Mouse (Mus musculus) lung, postnatal 25 days (tissue): Measurements from ENCODE around the gene Lrrc34.

Experiments
- DNase-seq: peaks from one replicate; pipeline ENCODE4 v3.0.0; 2022; ENCODE audit warnings: low spot score

Lrrc34 gene

GRCm38 (mm10) chr3:30647440-30648090, at the start of gene Lrrc34:
TSS of gene Lrrc34 (minus strand) at chr3:30647869.
- peak; percentile 44 for DNase-seq

GRCm38 (mm10) chr3:30696346-30696745, 48.7 kb upstream of the Lrrc34 start:
- peak; percentile 29 for DNase-seq

DNA sequence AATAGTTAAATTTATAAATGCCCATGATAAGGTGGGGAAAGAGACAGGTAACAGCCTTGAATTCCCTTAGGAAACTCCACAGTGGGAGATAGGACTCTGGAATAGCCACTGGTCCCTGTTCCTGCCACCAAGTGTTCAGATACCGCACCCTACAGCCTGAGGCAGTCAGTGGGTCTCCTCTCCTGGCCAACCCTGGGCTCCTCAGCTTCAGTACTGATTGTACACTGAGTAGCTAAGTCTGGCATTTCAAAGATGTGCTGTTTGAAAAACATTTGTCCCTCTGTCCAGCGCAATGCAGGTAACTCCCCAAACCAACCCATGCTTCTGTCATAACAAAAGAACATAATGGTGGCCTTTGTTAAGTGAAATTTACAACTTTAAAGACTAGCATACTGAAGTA, 48.0 kb upstream of the Lrrc34 start:
- DNase-seq = no peak

- no peak for DNase-seq
These were observed 43.3 kb upstream of the Lrrc34 start for GRCm38 (mm10) chr3:30690976-30691375.

- no peak for DNase-seq
These were observed 39.5 kb upstream of the Lrrc34 start for GRCm38 (mm10) chr3:30687216-30687615.

GRCm38 (mm10) chr3:30683190-30683589, 35.5 kb upstream of the Lrrc34 start:
- no peak for DNase-seq

GRCm38 (mm10) chr3:30658486-30658885, 10.8 kb upstream of the Lrrc34 start:
- no peak for DNase-seq

DNA sequence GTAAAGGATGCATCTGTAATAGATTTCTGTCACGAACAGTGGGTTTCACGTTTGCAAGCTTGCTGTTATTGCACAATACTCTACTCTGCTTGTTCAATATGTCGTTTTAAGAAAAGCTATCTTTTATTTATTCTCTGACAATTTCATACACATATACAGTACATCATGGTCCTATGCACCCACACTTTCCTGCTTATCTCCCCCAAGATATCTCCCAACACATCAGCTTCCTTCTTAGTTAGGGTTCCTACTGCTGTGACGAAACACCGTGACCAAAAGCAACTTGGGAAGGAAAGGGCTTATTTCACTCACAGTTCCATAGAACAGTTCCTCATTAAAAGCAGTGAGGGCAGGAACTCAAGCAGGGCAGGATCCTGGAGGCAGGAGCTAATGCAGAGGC, 8.3 kb upstream of the Lrrc34 start:
- DNase-seq = no peak

DNA sequence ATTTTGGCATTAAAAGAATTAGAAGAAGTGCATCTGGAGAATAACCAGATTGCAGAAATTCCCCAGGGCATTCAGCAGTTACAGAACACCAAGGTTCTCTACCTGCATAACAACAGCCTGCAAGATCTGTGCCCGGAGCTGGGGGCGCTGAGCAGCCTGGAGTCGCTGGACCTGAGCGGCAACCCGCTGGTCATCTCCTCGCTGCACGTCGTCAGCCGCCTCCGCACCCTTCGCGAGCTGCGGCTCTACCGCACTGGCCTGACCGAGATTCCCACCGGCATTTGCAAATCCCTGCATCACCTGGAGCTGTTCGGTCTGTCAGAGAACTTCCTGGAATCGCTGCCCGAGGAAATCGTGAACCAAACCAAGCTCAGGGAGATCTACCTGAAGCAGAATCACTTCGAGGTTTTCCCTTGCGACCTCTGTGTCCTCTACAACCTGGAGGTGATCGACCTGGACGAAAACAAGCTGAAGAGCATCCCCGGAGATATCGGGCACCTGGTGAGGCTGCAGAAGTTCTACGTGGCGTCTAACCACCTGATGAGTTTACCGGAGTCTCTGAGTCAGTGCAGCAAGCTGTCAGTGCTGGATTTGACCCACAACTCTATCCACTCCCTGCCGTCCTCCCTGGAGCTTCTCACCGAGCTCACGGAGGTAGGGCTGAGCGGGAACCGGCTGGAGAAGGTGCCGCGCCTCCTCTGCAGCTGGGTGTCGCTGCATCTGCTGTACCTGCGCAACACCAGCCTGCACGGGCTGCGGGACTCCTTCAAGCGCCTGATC, 2.6 kb upstream of the Lrrc34 start:
- peak; percentile 8 for DNase-seq

- no peak for DNase-seq
These were observed 797 bp upstream of the Lrrc34 start for GRCm38 (mm10) chr3:30648466-30648865.

DNA sequence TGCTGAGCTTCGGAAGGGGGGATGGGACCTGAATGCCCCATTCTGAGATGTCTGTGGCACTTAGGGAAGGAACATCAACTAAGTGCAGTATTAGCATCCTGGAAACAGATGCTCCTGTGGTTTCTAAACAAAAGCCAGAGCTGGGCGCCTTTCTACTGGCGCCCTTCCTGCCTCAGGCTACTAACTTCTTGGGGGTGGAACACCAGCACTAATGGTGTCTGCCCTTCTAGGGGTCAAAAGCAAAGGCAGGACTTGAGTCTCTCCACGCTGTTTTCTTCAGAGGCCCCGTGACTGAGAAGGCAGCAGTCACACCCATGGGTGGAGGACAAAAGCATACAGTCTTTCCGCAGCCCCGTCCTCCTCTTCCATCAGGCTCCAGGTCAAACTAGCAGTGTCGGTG, 908 bp downstream of the Lrrc34 start:
- DNase-seq = no peak

DNA sequence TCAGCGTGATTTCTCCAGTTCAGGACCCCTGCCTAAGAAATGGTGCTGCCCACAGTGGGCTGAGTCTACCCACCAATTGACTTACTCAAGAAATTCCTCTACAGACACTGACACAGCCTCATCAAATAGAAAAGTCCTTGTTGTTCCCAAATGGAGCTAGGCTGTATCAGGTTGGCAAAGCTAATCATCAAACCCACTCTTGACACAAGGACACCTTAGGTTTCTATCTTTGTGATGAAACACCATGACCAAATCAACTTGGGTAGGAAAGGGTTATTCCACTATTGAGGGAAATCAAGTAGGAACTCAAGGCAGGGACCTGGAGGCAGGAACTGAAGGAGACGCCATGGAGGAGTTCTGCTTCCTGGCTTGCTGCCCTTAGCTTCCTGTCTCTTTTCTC, 3.5 kb downstream of the Lrrc34 start, which contains the start of gene Lrriq4:
Gene Lrriq4, plus strand, starts transcription at position 301 of the 400 bp plus-strand sequence.
- no peak for DNase-seq

- no peak for DNase-seq
These were observed 12.0 kb downstream of the Lrrc34 start for GRCm38 (mm10) chr3:30635629-30636028.

DNA sequence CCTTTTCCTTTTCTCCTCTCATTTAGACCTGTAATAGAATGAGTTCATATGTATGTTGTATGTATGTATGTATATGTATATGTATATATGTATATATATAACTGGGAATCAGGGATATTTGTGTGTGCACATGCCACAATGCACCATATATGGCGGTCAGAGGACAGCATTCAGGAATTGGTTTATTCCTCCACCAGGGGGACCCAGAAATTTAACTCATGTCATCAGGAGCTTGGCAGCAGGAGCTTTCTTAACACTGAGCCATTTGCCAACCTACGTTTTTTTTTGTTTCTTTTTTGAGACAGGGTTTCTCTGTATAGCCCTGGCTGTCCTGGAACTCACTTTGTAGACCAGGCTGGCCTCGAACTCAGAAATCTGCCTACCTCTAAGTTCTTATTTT, 14.0 kb downstream of the Lrrc34 start:
- DNase-seq = no peak

DNA sequence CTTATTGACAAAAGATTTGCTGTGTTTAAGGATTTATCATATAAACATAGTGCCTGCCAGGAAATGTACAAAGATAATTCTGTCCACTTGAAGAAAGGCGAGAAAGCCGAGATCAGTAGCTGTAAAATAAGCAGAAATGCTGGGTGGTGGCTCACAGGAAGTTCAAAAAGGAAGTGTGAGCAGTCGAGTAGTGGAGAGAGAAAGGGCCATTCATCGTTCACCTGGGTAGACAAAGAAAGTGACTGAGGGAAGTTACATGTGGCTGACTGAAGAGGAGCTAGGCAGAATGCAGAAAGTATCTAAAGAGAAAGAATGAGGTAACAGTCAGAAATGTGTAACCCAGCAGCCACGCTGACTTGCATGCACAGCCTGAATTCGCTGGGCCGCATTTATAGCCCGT, 27.5 kb downstream of the Lrrc34 start:
- no peak for DNase-seq

- DNase-seq = no peak
These were observed 36.7 kb downstream of the Lrrc34 start for GRCm38 (mm10) chr3:30610930-30611329.

- DNase-seq = no peak
These were observed 38.7 kb downstream of the Lrrc34 start for GRCm38 (mm10) chr3:30608999-30609398.

DNA sequence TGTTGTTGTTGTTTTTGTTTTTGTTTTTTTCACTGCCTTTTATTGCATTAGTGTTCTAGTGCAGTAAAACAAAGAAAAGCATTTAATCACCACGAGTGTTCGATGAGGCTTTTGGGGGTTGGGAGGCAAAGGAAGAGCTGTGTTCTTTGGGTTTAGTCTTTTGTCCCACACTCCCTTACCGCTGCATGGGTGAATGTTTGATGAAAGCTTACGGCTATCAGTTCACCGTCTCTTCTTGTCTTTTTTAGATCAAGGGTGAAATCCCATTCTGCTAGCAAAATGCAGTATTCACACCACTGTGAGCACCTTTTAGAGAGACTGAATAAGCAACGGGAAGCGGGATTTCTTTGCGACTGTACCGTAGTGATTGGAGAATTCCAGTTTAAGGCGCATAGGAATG, 44.4 kb downstream of the Lrrc34 start:
- DNase-seq = no peak

GRCm38 (mm10) chr3:30602740-30603098, 45.0 kb downstream of the Lrrc34 start:
- DNase-seq = no peak

GRCm38 (mm10) chr3:30602065-30602739, 45.5 kb downstream of the Lrrc34 start, which contains the start of gene Mynn:
TSS of gene Mynn (plus strand) at chr3:30602065.
- peak; percentile 97 for DNase-seq

DNA sequence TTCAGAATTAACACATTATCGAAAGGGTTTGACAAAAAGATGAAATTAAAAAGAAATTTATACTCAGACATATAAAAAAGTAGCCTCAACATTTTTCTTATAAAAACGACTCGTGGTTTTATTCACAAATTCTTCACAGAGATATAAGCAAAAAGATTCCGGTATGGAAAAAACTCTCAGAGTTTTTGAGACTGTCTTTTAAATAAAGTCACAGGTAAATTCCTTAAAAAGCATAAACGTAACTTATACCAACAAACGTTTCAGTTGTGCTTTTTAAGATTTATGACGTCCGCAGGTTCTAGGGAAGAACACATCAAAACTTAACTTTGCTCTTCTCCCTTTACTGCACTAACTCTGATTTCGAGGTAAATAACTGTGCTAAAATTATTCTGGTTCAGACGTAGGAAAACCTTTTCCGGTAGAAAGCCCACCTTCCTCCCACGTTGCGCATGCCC, 46.0 kb downstream of the Lrrc34 start:
- DNase-seq = no peak

GRCm38 (mm10) chr3:30601175-30601574, 46.5 kb downstream of the Lrrc34 start:
- DNase-seq = peak; percentile 91

- no peak for DNase-seq
These were observed 47.0 kb downstream of the Lrrc34 start for GRCm38 (mm10) chr3:30600717-30601116.
